Comparison of ENCODE assay signal across 9 mouse cellular contexts in genomic region chr8:70118726-70119700, GRCm38 (mm10). TPM values are rescaled to one million over a fixed set of nuclear protein-coding genes. Genes with fewer than 3 reads are reported as not detected.
DNase-seq lines count a peak whose midpoint lies in the region.
"Had no signal": no experiment of that assay in that cellular context is flagged by ENCODE, and none has a peak within 500 bp of the region (broad histone marks: within the 10 kb centered on the region; RNA-seq: fewer than 3 reads in every experiment).

No protein-coding gene starts in this region.

- intact Hi-C loops in left cerebral cortex, postnatal 4 days (cut with DNase I): no loop called here

- DNase-seq in layer of hippocampus, adult 11-12 months (ENCODE audit: low spot score): peak; percentile 55
- no peak for DNase-seq in layer of hippocampus, postnatal 25 days (ENCODE audit: extremely low spot score in 1 of 2, low spot score in 1 of 2)
- DNase-seq in frontal cortex, postnatal 36 days (ENCODE audit: low spot score in 2 of 2): peak; percentile 74 to 86
- DNase-seq in left cerebral cortex, postnatal 4 days: peak; percentile 59
- peak; percentile 66 for DNase-seq in right cerebral cortex, postnatal 4 days
- DNase-seq in urinary bladder, postnatal 36 days (ENCODE audit: low spot score in 2 of 2): no peak
- no peak for DNase-seq in cerebellum, postnatal 36 days
- DNase-seq in spleen, postnatal 10 days (ENCODE audit: low spot score in 2 of 2): no peak
- DNase-seq: liver, embryonic 13.5 days had no signal

RNA-seq across cellular contexts. Expression of gene Ncan, which starts 1.7 kb away (rescaled TPM):
- total RNA-seq in layer of hippocampus, postnatal 25 days (2021): 100 to 1,000 TPM; 188 to 207 TPM
- total RNA-seq in left cerebral cortex, postnatal 4 days (2021): 100 to 1,000 TPM; 511 to 532 TPM

RNA-seq across cellular contexts. Expression of gene Nr2c2ap, which starts 12.1 kb away (rescaled TPM):
- total RNA-seq in layer of hippocampus, postnatal 25 days (2021): 10 to 100 TPM; 25.5 to 29.8 TPM
- 10 to 100 TPM; 33.0 to 34.5 TPM for total RNA-seq in left cerebral cortex, postnatal 4 days (2021)

RNA-seq across cellular contexts. Expression of gene Rfxank, which starts 19.9 kb away (rescaled TPM):
- total RNA-seq in layer of hippocampus, postnatal 25 days (2021): 10 to 100 TPM; 11.8 to 12.0 TPM
- 10 to 100 TPM; 11.7 to 14.6 TPM for total RNA-seq in left cerebral cortex, postnatal 4 days (2021)

RNA-seq across cellular contexts. Expression of gene Borcs8, which starts 20.3 kb away (rescaled TPM):
- total RNA-seq in layer of hippocampus, postnatal 25 days (2021): 10 to 100 TPM; 47.0 to 47.5 TPM
- total RNA-seq in left cerebral cortex, postnatal 4 days (2021): 10 to 100 TPM; 42.2 to 44.7 TPM

RNA-seq across cellular contexts. Expression of gene Mef2b, which starts 20.5 kb away (rescaled TPM):
- total RNA-seq in layer of hippocampus, postnatal 25 days (2021): not detected
- total RNA-seq in left cerebral cortex, postnatal 4 days (2021): under 1 TPM; 0.72 to 0.94 TPM

Comparison
In these comparisons a context has a peak if more than half of its experiments do, and no peak if none do; other contexts are left out.
1. DNase-seq: peak in layer of hippocampus, adult 11-12 months (single experiment), frontal cortex, postnatal 36 days (2 of 2), left cerebral cortex, postnatal 4 days (single experiment) and right cerebral cortex, postnatal 4 days (single experiment); none in layer of hippocampus, postnatal 25 days (0 of 2), urinary bladder, postnatal 36 days (0 of 2), cerebellum, postnatal 36 days (0 of 2) and spleen, postnatal 10 days (0 of 2).